Mouse (Mus musculus): ENCODE data around the gene Gas7. TPM values are rescaled to one million over a fixed set of nuclear protein-coding genes. Genes with fewer than 3 reads are reported as not detected.

Gas7 gene
- total and polyA plus RNA-seq, 2 experiments = 1.5 to 1.7 TPM

GRCm38 (mm10) chr11:67538557-67538956, 83.3 kb downstream of the Gas7 start:
- 88% methylated on average over 6 of the region's 6 CpGs for WGBS

GRCm38 (mm10) chr11:67544656-67545432, 89.6 kb downstream of the Gas7 start:
- TF ChIP-seq POLR2A (IDR thresholded peaks at IDR 0.05; ENCODE audit: extremely low read depth, insufficient read depth, low read length) (no peak), CTCF (IDR thresholded peaks at IDR 0.05; ENCODE audit: low read depth, low read length) (no peak)
- H3K27me3 ChIP-seq (ENCODE audit: control insufficient read depth, insufficient read depth, low read length) = no peaks in the 10 kb centered on the region

More at GRCm38 (mm10) chr11:67538557-67538956, 83.3 kb downstream of the Gas7 start:
- no peak for DNase-seq (ENCODE audit: extremely low read depth, low read depth, low spot score)
- H3K9ac ChIP-seq (ENCODE audit: low read depth, low read length) = no peak overlapping the region
- H3K27ac ChIP-seq (replicated peaks; ENCODE audit: insufficient read depth, low read depth, low read length) = no peak overlapping the region
- H3K4me1 ChIP-seq (ENCODE audit: control insufficient read depth, insufficient read depth, low read length) = peaks cover 13% of the 10 kb centered on the region
- H3K27me3 ChIP-seq (ENCODE audit: control insufficient read depth, insufficient read depth, low read length) = no peaks in the 10 kb centered on the region
- no peaks in the 10 kb centered on the region for H3K36me3 ChIP-seq (ENCODE audit: control insufficient read depth, insufficient read depth, low read length)
- no peak overlapping the region for H3K4me3 ChIP-seq (ENCODE audit: insufficient read depth, low read depth, low read length)
- no peaks in the 10 kb centered on the region for H3K79me2 ChIP-seq (ENCODE audit: control insufficient read depth, insufficient read depth, low read length)
- TF ChIP-seq CTCF (IDR thresholded peaks at IDR 0.05; ENCODE audit: low read depth, low read length) (no peak), POLR2A (IDR thresholded peaks at IDR 0.05; ENCODE audit: extremely low read depth, insufficient read depth, low read length) (no peak)

GRCm38 (mm10) chr11:67546582-67546981, 91.3 kb downstream of the Gas7 start:
- 61% methylated on average over 5 of the region's 5 CpGs for WGBS
- Histone ChIP-seq H3K4me1 (ENCODE audit: control insufficient read depth, insufficient read depth, low read length) (peaks cover 6% of the 10 kb centered on the region), H3K79me2 (ENCODE audit: control insufficient read depth, insufficient read depth, low read length) (no peaks in the 10 kb centered on the region)

More at GRCm38 (mm10) chr11:67544656-67545432, 89.6 kb downstream of the Gas7 start:
- Histone ChIP-seq H3K27ac (replicated peaks; ENCODE audit: insufficient read depth, low read depth, low read length) (no peak overlapping the region), H3K79me2 (ENCODE audit: control insufficient read depth, insufficient read depth, low read length) (no peaks in the 10 kb centered on the region), H3K9ac (ENCODE audit: low read depth, low read length) (no peak overlapping the region), H3K4me1 (ENCODE audit: control insufficient read depth, insufficient read depth, low read length) (peaks cover 6% of the 10 kb centered on the region), H3K36me3 (ENCODE audit: control insufficient read depth, insufficient read depth, low read length) (no peaks in the 10 kb centered on the region), H3K4me3 (ENCODE audit: insufficient read depth, low read depth, low read length) (no peak overlapping the region)
- 37% methylated on average over 11 of the region's 11 CpGs for WGBS
- DNase-seq (ENCODE audit: extremely low read depth, low read depth, low spot score) = peak; percentile 73

GRCm38 (mm10) chr11:67549306-67549705, 94.1 kb downstream of the Gas7 start:
- no peak overlapping the region for H3K27ac ChIP-seq (replicated peaks; ENCODE audit: insufficient read depth, low read depth, low read length)
- no peak overlapping the region for H3K4me3 ChIP-seq (ENCODE audit: insufficient read depth, low read depth, low read length)
- no peaks in the 10 kb centered on the region for H3K79me2 ChIP-seq (ENCODE audit: control insufficient read depth, insufficient read depth, low read length)
- DNase-seq (ENCODE audit: extremely low read depth, low read depth, low spot score) = no peak
- H3K9ac ChIP-seq (ENCODE audit: low read depth, low read length) = no peak overlapping the region
- H3K36me3 ChIP-seq (ENCODE audit: control insufficient read depth, insufficient read depth, low read length) = no peaks in the 10 kb centered on the region
- H3K4me1 ChIP-seq (ENCODE audit: control insufficient read depth, insufficient read depth, low read length) = peaks cover 6% of the 10 kb centered on the region
- H3K27me3 ChIP-seq (ENCODE audit: control insufficient read depth, insufficient read depth, low read length) = no peaks in the 10 kb centered on the region
- 79% methylated on average over 4 of the region's 4 CpGs for WGBS
- no peak for TF ChIP-seq CTCF (IDR thresholded peaks at IDR 0.05; ENCODE audit: low read depth, low read length)
- TF ChIP-seq POLR2A (IDR thresholded peaks at IDR 0.05; ENCODE audit: extremely low read depth, insufficient read depth, low read length) = no peak

More at GRCm38 (mm10) chr11:67546582-67546981, 91.3 kb downstream of the Gas7 start:
- no peak for DNase-seq (ENCODE audit: extremely low read depth, low read depth, low spot score)
- H3K4me3 ChIP-seq (ENCODE audit: insufficient read depth, low read depth, low read length) = no peak overlapping the region
- no peak overlapping the region for H3K27ac ChIP-seq (replicated peaks; ENCODE audit: insufficient read depth, low read depth, low read length)
- H3K27me3 ChIP-seq (ENCODE audit: control insufficient read depth, insufficient read depth, low read length) = no peaks in the 10 kb centered on the region
- H3K9ac ChIP-seq (ENCODE audit: low read depth, low read length) = no peak overlapping the region
- no peaks in the 10 kb centered on the region for H3K36me3 ChIP-seq (ENCODE audit: control insufficient read depth, insufficient read depth, low read length)
- TF ChIP-seq POLR2A (IDR thresholded peaks at IDR 0.05; ENCODE audit: extremely low read depth, insufficient read depth, low read length) = no peak
- TF ChIP-seq CTCF (IDR thresholded peaks at IDR 0.05; ENCODE audit: low read depth, low read length) = no peak

- no peak overlapping the region for H3K4me3 ChIP-seq (ENCODE audit: insufficient read depth, low read depth, low read length)
- no peaks in the 10 kb centered on the region for H3K36me3 ChIP-seq (ENCODE audit: control insufficient read depth, insufficient read depth, low read length)
- 79% methylated on average over 13 of the region's 13 CpGs for WGBS
- H3K27me3 ChIP-seq (ENCODE audit: control insufficient read depth, insufficient read depth, low read length) = no peaks in the 10 kb centered on the region
- H3K27ac ChIP-seq (replicated peaks; ENCODE audit: insufficient read depth, low read depth, low read length) = no peak overlapping the region
- no peak for TF ChIP-seq POLR2A (IDR thresholded peaks at IDR 0.05; ENCODE audit: extremely low read depth, insufficient read depth, low read length)
- no peak for TF ChIP-seq CTCF (IDR thresholded peaks at IDR 0.05; ENCODE audit: low read depth, low read length)
- H3K4me1 ChIP-seq (ENCODE audit: control insufficient read depth, insufficient read depth, low read length) = no peaks in the 10 kb centered on the region; the same call in 1 of the 2 replicates
- H3K9ac ChIP-seq (ENCODE audit: low read depth, low read length) = no peak overlapping the region
- H3K79me2 ChIP-seq (ENCODE audit: control insufficient read depth, insufficient read depth, low read length) = no peaks in the 10 kb centered on the region
- DNase-seq (ENCODE audit: extremely low read depth, low read depth, low spot score) = no peak
Observed at GRCm38 (mm10) chr11:67549762-67550488, 94.7 kb downstream of the Gas7 start.

Measured in liver, adult 2 months (tissue).